Mouse (Mus musculus) regulatory T cell (primary cell): ENCODE measurements around the gene Pam.
"Not testable (repeated sequence)": the region's sequence is repeated elsewhere in the genome, so short reads cannot be mapped to it uniquely, and the experiment has no call there.

Source experiments
- in situ Hi-C: fragments of 300-600 bp; cut with MboI, MseI; formaldehyde crosslinking; loops from one replicate; pipeline ENCODE4 v1.15.1; 2025; ENCODE audit warnings: high pct_unique_total_duplicates

Gene Pam

DNA sequence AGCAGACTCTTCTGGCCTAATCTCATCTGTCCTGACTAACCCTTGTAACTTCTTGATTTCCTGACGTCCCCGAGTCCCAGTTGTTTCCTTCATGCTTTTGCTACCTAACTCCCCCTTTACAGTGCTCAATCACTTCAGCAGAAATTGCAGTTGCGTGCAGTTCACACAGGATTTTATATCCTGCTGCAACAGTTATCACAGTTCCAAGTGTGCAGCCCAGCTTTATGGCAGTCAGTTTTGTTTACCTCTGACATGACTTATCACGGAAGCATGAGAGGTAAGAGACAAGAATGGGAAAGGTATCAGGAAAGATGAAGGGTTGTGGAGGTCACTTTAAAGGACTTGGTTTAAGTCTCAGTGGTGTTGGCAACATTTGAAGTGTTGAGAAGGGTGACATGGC lies 125.7 kb downstream of the Pam start:
- in situ Hi-C loops: loop anchor here (10.0 kb wide), 2 partner anchors 1035 to 1305 kb away; no protein-coding TSS in a partner anchor

DNA sequence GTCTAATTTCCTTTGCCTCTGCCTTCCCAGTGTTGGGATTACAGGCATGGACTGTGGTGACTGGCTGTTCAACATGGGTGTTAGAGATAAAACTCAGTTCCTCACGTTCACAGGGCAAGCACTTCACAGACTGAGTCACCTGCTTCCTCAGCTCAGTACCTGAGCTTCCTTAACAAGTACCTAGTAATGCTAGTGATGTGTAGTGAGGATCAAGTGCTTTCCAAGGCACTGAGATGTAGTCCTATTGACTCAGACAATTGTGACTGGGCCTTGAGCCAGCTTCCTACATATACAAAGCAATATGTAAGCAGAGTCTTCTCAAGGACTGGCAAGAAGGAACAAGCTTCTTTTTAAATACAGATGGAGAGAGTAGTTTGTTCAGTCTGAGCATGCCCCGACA lies 131.7 kb downstream of the Pam start:
- in situ Hi-C loops: loop anchor here (10.0 kb wide), 2 partner anchors 1041 to 1311 kb away; no protein-coding TSS in a partner anchor

GRCm38 (mm10) chr1:97962134-97962533 lies 133.3 kb downstream of the Pam start:
- in situ Hi-C loops: loop anchor here (10.0 kb wide), 2 partner anchors 1043 to 1313 kb away; no protein-coding TSS in a partner anchor

GRCm38 (mm10) chr1:97960681-97961080 lies 134.8 kb downstream of the Pam start:
- in situ Hi-C loops: loop anchor here (10.0 kb wide), 2 partner anchors 1044 to 1314 kb away; no protein-coding TSS in a partner anchor

GRCm38 (mm10) chr1:97960124-97960523 lies 135.3 kb downstream of the Pam start:
- in situ Hi-C loops: loop anchor here (10.0 kb wide), 2 partner anchors 1045 to 1315 kb away; no protein-coding TSS in a partner anchor

DNA sequence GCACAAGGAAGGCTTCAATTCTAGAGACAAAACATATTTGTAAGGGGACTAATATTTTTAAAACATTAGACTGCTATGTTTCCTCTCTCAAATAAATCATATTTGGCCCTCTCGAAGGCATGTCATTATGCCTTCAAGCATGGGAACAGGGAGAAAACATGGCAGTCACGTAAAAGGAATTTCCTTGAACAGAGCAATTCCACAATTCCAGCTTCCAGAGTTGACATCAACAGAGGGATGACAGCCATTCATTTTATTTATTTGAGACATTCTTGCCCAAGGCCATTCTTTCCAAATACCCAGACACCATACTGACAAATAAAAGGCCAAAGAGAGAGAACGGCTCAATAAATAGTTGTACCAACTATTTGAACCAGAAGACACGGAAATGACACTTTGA lies 136.7 kb downstream of the Pam start:
- in situ Hi-C loops: no loop called here

GRCm38 (mm10) chr1:97949258-97949657 lies 146.2 kb downstream of the Pam start:
- in situ Hi-C loops: not testable (repeated sequence)

DNA sequence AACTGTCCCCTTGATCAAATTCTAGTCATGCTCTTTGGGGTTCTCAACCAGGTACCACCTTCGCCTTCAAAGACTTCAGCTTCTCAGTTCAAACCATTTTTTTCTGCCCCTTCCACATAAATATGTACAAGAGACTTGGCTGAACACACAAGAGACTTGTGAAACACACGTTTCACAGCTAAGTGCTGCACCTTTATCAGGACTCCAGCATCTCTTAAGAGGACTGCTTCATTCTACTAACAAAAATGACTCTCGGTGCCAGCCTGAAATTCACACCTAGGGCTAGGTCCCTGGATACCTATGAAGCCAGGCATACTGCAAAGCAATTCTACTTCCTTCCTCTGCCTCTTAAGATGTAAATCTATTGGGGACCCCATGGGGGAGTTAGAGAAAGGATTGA lies 148.3 kb downstream of the Pam start:
- in situ Hi-C loops: no loop called here

- in situ Hi-C loops: no loop called here
Measured at GRCm38 (mm10) chr1:97943908-97944608, 151.4 kb downstream of the Pam start.

DNA sequence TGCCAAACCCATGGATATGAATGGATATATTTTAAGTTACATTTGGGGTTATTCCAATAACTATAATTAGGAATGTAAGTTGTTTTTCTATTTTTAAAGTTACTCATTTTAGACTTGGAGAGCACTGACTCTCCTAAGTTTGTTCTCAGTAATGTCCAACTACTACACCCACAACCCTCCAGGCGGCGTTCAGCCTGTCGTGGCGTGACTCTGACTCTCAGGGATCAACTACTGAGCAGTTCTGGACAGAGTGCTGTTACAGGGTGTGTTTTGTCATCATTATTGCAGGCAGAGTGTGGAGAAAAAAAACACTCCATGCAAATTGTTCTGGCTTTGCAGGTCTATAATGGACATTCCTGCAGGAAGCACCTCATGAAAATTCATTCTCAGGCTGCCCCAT lies 152.0 kb downstream of the Pam start:
- in situ Hi-C loops: no loop called here

DNA sequence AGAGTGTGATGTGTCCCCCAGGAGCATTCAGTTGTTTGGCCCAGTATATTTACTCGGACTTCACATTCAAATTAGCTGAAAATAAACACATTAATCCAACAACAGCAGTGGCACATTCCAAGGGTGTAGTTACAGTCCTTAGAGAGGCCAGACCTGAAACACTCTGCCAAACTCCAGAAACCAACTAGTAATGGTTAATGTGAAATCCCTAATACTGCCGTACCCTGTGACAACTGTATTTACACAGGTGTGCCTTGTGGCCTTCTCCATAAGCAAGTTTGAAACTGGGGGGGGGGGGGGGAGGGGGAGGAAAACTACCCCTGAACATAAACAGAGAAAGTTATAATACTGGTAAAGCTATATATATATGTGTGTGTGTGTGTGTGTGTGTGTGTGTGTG lies 152.5 kb downstream of the Pam start:
- in situ Hi-C loops: no loop called here

DNA sequence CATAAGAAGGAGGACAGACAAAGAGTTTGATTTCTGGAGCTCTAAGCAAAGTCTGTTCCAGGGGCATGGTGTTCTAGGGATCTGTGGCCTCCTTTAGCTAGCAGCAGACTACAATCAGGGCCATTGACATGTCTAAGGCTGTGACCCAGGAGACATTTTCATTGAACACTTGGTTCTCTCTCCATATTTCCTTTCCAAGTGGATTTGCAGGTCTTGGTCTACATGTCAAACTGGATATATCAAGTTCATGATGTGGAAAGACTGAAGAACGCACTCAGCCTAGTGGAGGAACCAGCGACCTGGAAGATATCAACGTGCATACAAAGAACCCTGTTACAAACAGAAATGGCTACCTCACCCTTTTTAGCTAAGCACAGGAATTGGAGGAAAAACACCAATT lies 156.9 kb downstream of the Pam start:
- in situ Hi-C loops: no loop called here

DNA sequence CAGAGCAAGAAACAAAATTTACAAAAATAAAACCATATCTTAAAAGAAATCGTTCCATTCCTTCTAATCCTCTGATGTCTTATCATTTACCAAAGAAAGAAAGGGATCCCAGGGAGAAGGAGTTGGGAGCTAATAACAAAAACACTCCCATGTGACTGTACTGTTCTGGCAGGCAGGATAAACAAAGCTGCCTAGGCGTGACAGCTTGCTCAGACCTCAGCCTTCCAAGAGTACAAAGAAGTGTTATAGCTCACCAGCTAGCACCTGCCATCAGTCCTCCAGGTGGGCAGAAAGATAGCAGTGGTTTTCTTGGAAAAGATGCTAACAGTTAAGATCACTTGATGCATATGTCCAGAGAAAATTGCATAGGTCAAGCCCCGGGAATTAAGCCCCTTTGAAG lies 157.4 kb downstream of the Pam start:
- in situ Hi-C loops: no loop called here

- in situ Hi-C loops: no loop called here
Measured at GRCm38 (mm10) chr1:97934940-97935339, 160.5 kb downstream of the Pam start.

DNA sequence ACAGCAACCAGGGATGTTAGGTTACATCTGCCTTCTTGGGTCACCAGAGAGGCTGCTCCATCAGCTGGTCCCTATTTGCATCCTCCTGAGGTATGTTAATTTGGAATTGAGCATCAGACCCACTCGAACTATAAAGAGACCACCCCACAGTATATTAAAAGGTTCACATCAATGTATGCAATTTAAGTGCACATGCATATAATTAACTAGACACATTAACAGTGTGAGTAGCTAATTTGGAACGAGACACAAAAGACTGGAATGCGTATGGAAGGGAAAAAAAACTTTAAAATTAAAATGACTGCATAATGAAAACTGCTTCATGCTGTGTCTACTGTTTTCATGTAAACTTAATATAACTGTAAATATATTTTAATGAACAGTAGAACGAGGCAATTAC lies 164.2 kb downstream of the Pam start:
- in situ Hi-C loops: no loop called here

- in situ Hi-C loops: no loop called here
Measured at GRCm38 (mm10) chr1:97929415-97930028, 165.9 kb downstream of the Pam start.

DNA sequence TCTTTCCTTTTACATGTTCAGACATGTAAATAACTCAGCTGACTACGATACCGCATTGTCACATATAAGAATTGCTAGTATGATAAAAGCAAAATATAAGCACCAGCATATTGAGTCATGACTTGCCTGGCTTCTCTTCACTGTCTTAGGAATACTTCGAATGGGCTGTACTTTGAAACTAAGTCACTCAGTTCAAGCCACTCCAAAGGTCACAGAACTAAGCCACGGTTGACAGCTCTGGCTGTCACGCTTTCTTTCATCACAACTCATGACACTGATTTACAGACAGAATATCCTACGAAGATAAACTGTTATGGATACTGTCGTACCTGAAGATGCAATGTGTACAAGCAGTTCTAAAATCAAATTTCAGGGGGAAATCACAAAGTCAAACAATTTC lies 168.7 kb downstream of the Pam start:
- in situ Hi-C loops: no loop called here

GRCm38 (mm10) chr1:97926017-97926540 lies 169.4 kb downstream of the Pam start:
- in situ Hi-C loops: no loop called here

- in situ Hi-C loops: no loop called here
Measured at GRCm38 (mm10) chr1:97922395-97922794, 173.1 kb downstream of the Pam start.

GRCm38 (mm10) chr1:97921886-97922285 lies 173.6 kb downstream of the Pam start:
- in situ Hi-C loops: no loop called here

DNA sequence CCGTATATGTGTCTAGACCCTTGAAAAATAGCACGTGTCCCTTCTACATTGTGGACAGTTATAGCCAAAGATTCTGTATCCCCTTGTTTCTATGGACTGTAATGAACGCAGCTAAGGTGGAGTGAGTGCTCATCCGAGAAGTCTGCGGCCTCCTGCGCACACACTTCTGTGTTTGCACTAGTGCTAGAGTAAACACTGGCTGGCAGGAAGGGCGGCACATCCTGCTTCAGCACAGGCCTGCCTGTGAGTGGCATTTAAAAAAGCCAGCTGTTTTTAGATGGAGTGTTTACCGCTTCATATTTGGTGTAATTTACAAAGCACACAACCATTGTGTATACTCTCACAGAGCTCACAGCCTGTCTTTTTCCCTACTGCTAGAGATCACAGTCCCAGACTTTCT lies 177.0 kb downstream of the Pam start:
- in situ Hi-C loops: no loop called here

GRCm38 (mm10) chr1:97916971-97917234 lies 178.5 kb downstream of the Pam start:
- in situ Hi-C loops: no loop called here
